In the genomic region with DNA sequence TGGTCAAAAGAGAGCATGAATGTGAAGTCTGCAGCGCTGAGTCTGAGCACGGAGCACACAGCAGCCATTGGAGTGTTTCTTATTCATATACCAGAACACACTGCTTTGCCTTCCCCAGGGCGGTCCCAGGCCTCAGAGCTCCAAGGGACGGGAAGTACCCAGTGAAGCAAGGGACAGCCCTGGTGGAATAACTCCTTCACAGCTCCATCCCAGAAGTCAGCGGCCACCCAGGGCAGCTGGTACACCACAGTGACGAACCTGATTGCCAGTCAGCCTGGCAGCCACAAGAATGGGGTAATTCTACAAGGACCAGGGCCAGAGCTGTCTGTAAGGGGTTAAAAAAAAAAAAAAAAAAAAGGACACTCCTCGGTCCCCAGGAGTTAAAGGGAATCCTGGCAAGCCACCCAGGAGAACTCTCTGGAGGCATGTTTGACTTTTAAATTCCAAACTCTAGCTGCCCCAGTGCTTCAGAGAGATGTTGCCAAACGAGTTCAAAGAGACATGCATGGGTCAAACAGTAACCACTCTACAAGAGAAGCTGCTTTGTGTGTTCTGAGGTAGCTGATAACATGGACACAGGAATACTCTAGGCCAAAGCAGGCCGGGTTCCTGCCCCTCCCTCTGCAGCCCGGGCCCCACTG, we compare ENCODE assay signal across 9 mouse cellular contexts. TPM values are rescaled to one million over a fixed set of nuclear protein-coding genes. Genes with fewer than 3 reads are reported as not detected.
DNase-seq lines count a peak whose midpoint lies in the region.
"Had no signal": no experiment of that assay in that cellular context is flagged by ENCODE, and none has a peak within 500 bp of the region (broad histone marks: within the 10 kb centered on the region; RNA-seq: fewer than 3 reads in every experiment).

No protein-coding gene starts in this region.

- peak; percentile 95 for DNase-seq in heart, adult 11 months
- DNase-seq in heart, postnatal 36 days, result no peak
- DNase-seq in heart, postnatal 25 days (ENCODE audit: low spot score), result peak; percentile 24
- peak; percentile 25 for DNase-seq in liver
- DNase-seq in lung, postnatal 4 days, result peak; percentile 66 to 73
- DNase-seq in spleen, postnatal 10 days (ENCODE audit: low spot score in 2 of 2), result no peak
- no peak for DNase-seq in cerebellum, adult 8-10 months
- DNase-seq in layer of hippocampus, adult 8-10 months (ENCODE audit: low spot score in 2 of 2), result no peak
- DNase-seq: layer of hippocampus, postnatal 36 days had no signal

- intact Hi-C loops in heart, postnatal 36 days (cut with DNase I), result loop anchor here (2.0 kb wide), 1 partner anchor 15 kb away; a partner anchor contains a TSS
- intact Hi-C loops in heart, postnatal 25 days (cut with DNase I), result no loop called here

RNA-seq across cellular contexts. Expression of a gene that starts 15.4 kb away (rescaled TPM):
- 10 to 100 TPM; 10.3 to 10.8 TPM for total RNA-seq in heart, postnatal 36 days (2021)
- total RNA-seq in heart, postnatal 25 days (2021), result 10 to 100 TPM in 1 of 2 experiments, 1 to 10 TPM in 1; 9.5 to 10.3 TPM
- 1 to 10 TPM; 6.5 to 8.2 (median 6.7) TPM for total RNA-seq in layer of hippocampus, adult 8-10 months (2022)

RNA-seq across cellular contexts. Expression of a gene that starts 26.8 kb away (rescaled TPM):
- total RNA-seq in heart, postnatal 36 days (2021), result under 1 TPM; 0.44 to 0.46 TPM
- total RNA-seq in heart, postnatal 25 days (2021), result under 1 TPM; 0.50 to 0.78 TPM
- total RNA-seq in layer of hippocampus, adult 8-10 months (2022), result under 1 TPM; 0.12 to 0.61 (median 0.25) TPM

Comparison
In these comparisons a context has a peak if more than half of its experiments do, and no peak if none do; other contexts are left out.
1. DNase-seq: peak in heart, adult 11 months (single experiment), heart, postnatal 25 days (single experiment), liver (single experiment) and lung, postnatal 4 days (2 of 2); none in heart, postnatal 36 days (0 of 2), spleen, postnatal 10 days (0 of 2), cerebellum, adult 8-10 months (single experiment) and layer of hippocampus, adult 8-10 months (0 of 2).